Mouse (Mus musculus) macrophage (primary cell): ENCODE measurements at regions not wholly inside any gene's neighbourhood (a gene's known extent, or its start where the extent isn't known, plus 50 kb on each side); places are given as distances from the start of the nearest gene placed in this dataset.

Experiments
- H3K27ac ChIP-seq: fragments of 350-480 bp; formaldehyde crosslinking; 2 replicates; pipeline ENCODE4 v1.9.0; 2021
- H3K36me3 ChIP-seq: fragments of 350-480 bp; formaldehyde crosslinking; 2 replicates; pipeline ENCODE4 v1.9.0; 2021; ENCODE audit errors: inconsistent target
- H3K4me3 ChIP-seq: fragments of 350-480 bp; formaldehyde crosslinking; 2 replicates; pipeline ENCODE4 v1.9.0; 2021; ENCODE audit errors: inconsistent target
- H3K79me2 ChIP-seq: fragments of 350-480 bp; formaldehyde crosslinking; 2 replicates; pipeline ENCODE4 v1.9.0; 2021; ENCODE audit errors: inconsistent target
- WGBS: methylation state at CpG from one replicate; pipeline ENCODE4 v1.1.7; 2026; ENCODE audit warnings: inconsistent platforms; ENCODE audit not compliant: missing documents; 5-methylcytosine and 5-hydroxymethylcytosine counted together

DNA sequence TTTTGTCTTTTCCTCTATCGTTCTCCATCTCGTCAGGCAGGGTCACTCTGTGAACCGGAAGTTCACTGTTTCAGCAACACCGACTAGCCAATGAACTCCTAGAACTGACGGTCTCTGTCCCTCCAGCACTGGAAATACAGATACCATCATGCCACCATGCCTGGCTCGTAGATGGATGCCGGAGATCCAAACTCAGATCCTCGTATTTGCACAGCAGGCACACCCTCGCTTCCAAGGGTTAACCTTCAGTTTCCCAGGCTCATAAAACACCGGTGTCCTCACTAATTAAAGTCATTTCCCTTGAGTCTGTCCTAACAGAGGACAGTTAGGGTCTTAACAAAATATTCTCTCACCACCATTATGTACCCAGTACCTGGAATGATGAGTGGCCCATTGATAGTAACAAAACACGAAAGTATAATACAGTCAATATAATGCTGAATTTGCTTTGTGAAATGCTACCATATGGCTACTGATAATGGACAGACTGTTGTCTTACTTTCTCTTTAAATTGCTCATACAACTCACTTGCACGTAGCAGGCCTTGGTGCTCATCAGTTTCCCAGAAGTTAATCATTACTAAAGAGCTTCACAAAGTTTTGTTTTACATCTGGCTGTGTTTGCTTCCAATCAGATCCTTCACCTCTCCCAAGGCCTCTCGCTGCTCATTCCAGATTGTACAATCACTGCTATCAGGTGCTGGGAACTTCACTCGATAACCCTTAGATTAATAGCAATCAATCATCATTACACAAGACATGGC, 52.7 kb upstream of the Ccn6 start:
- Histone ChIP-seq H3K79me2 (no peaks in the 10 kb centered on the region), H3K4me3 (no peak overlapping the region), H3K36me3 (no peaks in the 10 kb centered on the region), H3K27ac (no peak overlapping the region)
- WGBS, result 86% methylated on average over 14 of the region's 14 CpGs

DNA sequence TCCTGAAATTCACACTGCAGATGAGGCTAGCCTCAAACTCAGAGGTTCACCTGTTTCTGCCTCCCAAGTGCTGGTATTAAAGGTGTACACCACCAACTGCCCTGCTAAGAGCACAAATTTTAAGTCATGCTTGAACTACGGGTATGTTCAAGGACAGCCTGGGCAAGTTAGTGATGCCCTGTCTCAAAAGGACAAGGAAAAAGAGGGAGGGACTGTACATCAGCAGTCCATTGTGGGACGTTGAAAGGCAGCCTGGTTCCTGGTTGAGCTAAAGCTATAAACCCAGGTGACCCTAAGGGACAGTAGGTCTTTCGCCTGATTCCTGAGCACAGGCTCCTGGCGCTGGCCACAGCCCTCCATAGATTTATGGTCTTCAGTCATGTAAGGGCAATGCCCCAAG, 51.0 kb upstream of the Ccn6 start:
- Histone ChIP-seq H3K79me2 (no peaks in the 10 kb centered on the region), H3K27ac (no peak overlapping the region), H3K36me3 (no peaks in the 10 kb centered on the region), H3K4me3 (no peak overlapping the region)
- WGBS, result 92% methylated on average over 4 of the region's 4 CpGs
